Mouse (Mus musculus): ENCODE data around the gene Fhl3.

DNA sequence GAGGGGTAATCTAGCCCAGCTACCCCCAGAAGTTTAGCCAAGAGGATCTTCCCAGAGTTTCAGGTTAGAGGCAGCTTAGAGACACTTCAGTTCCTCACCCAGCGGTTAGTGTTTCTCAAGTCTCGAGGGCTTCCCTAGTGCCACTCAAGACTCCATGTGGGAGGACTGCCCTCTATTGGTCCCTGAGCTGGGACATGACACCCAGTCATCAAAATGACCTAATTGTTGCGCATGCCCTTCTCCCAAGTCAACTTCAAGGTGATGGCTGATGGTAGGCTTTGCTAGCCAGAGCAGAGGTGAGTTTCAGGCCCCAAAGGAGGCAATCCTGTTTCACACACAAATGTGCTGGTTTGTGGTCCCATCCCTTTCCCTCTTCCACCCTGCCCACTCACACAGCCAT lies 37.5 kb upstream of the Fhl3 start:
- TF ChIP-seq CTCF (conservative IDR thresholded peaks at IDR 0.05; ENCODE audit: low read length), result no peak
- no peak for TF ChIP-seq NANOG (IDR thresholded peaks at IDR 0.05; ENCODE audit: borderline replicate concordance, low read length)
